Mouse (Mus musculus): ENCODE results near the gene Ankar. TPM values are rescaled to one million over a fixed set of nuclear protein-coding genes. Genes with fewer than 3 reads are reported as not detected.

Ankar gene
- total RNA-seq, 1 experiment from 2014 or later = not detected

Other genes with a start within 250 kb of the Ankar start
- gene March4, start 163.6 kb downstream of the Ankar start, total RNA-seq (2021) = 0.48 and 0.49 TPM in 2 replicates
- 52.1 and 53.4 TPM in 2 replicates for gene Smarcal1, start 117.3 kb downstream of the Ankar start, total RNA-seq (2021)
- 831 and 993 TPM in 2 replicates for gene Rpl37a, start 10.7 kb upstream of the Ankar start, total RNA-seq (2021)
- gene Igfbp2, start 123.9 kb upstream of the Ankar start, total RNA-seq (2021) = 2.6 and 5.9 TPM in 2 replicates
- gene Igfbp5, start 174.3 kb upstream of the Ankar start, total RNA-seq (2021) = 49.9 and 57.5 TPM in 2 replicates